ENCODE assay signal across 9 mouse cellular contexts in the genomic region with DNA sequence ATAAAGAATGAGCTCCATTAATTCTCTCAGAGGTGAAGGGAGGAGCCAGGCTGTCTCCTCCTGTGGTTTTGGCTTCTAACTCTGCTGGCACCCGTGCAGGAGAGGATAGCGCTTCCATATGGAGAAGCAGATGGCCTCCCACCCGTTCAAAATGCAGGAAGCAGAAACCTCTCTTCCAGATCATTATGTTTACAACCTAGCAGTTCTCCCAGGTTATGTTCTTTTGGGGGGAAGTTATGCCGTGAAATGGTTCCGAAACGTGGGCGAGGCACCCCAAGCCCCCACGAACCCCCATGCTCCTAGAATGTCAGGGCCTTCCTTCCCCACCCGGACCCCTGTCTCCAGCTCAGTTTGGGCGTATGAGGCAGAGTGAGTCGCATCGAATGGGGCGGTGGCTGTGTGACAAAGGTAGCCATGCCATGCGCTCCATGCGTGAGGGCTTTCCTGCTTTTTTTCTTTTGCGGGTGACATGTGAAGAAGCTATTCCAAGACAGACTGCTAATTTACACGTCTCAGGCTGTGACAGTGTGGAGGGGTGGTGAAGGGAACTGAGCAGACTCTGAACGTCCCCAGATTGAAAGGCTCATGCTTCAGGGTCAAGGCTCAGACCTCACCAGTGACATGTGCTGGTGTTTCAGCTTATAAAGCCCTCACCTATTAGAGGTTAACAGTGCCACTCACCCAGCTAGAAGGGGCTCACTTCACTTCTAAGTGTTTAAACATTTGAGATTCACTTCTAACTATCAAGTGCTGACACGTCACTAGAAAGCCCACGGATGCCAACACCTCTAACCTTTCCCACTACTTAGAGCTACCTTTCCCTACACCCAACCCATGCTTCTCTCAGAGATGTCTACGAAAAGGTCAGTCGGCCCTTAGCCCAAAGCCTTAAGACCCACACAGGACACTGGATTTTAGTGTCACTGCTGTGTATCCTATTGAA.
DNase-seq lines count a peak whose midpoint lies in the region; ATAC-seq lines count a peak whose summit lies in the region.
"Had no signal": no experiment of that assay in that cellular context is flagged by ENCODE, and none has a peak within 500 bp of the region (broad histone marks: within the 10 kb centered on the region; RNA-seq: fewer than 3 reads in every experiment).

No protein-coding gene starts in this region.

- no peak overlapping the region for H3K4me2 ChIP-seq in lung, embryonic 15.5 days
- H3K4me2 ChIP-seq in embryonic facial prominence, embryonic 12.5 days (replicated peaks): no peak overlapping the region
- H3K4me2 ChIP-seq: midbrain, embryonic 12.5 days had no signal

- H3K27me3 ChIP-seq in lung, embryonic 15.5 days: no peaks in the 10 kb centered on the region
- no peaks in the 10 kb centered on the region for H3K27me3 ChIP-seq in embryonic facial prominence, embryonic 12.5 days
- H3K27me3 ChIP-seq: midbrain, embryonic 12.5 days had no signal

- peaks cover 37% of the 10 kb centered on the region for H3K4me1 ChIP-seq in lung, embryonic 15.5 days
- peaks cover 37% of the 10 kb centered on the region for H3K4me1 ChIP-seq in embryonic facial prominence, embryonic 12.5 days
- H3K4me1 ChIP-seq: midbrain, embryonic 12.5 days had no signal

- no peaks in the 10 kb centered on the region for H3K36me3 ChIP-seq in lung, embryonic 15.5 days
- H3K36me3 ChIP-seq in embryonic facial prominence, embryonic 12.5 days: no peaks in the 10 kb centered on the region

- ATAC-seq in lung, embryonic 15.5 days (ENCODE audit: borderline replicate concordance, extremely low read depth, low FRiP score, low TSS enrichment): no peak; the same call in 1 of the 2 replicates
- ATAC-seq in embryonic facial prominence, embryonic 12.5 days (ENCODE audit: insufficient number of reproducible peaks, insufficient read depth, low FRiP score, low TSS enrichment): no peak

- peak overlapping the region; percentile 35; the same call in 1 of the 2 replicates for H3K27ac ChIP-seq in lung, embryonic 15.5 days
- H3K27ac ChIP-seq in embryonic facial prominence, embryonic 12.5 days: peak overlapping the region; percentile 63
- H3K27ac ChIP-seq: midbrain, embryonic 12.5 days had no signal

- DNase-seq in lung, postnatal 10 days: no peak
- peak; percentile 85 for DNase-seq in layer of hippocampus, adult 9-11 months
- peak; percentile 79 for DNase-seq in right cerebral cortex, postnatal 25 days
- DNase-seq in kidney, adult 9 months: no peak
- DNase-seq in spleen, postnatal 4 days (ENCODE audit: low spot score in 2 of 2): no peak
- no peak for DNase-seq in thymus, postnatal 0 days (ENCODE audit: low spot score)

- 64% methylated on average over 22 of the region's 22 CpGs for WGBS in lung, embryonic 15.5 days
- 69% methylated on average over 22 of the region's 22 CpGs for WGBS in embryonic facial prominence, embryonic 12.5 days

- no peak overlapping the region for H3K4me3 ChIP-seq in lung, embryonic 15.5 days
- H3K4me3 ChIP-seq in embryonic facial prominence, embryonic 12.5 days: no peak overlapping the region
- H3K4me3 ChIP-seq: midbrain, embryonic 12.5 days had no signal

- H3K9ac ChIP-seq in lung, embryonic 15.5 days: no peak overlapping the region
- no peak overlapping the region for H3K9ac ChIP-seq in embryonic facial prominence, embryonic 12.5 days
- H3K9ac ChIP-seq: midbrain, embryonic 12.5 days had no signal

- H3K9me3 ChIP-seq in lung, embryonic 15.5 days: no peaks in the 10 kb centered on the region
- no peaks in the 10 kb centered on the region for H3K9me3 ChIP-seq in embryonic facial prominence, embryonic 12.5 days
- H3K9me3 ChIP-seq: midbrain, embryonic 12.5 days had no signal

Comparison
In these comparisons a context has a peak if more than half of its experiments do, and no peak if none do; other contexts are left out.
1. DNase-seq: peak in layer of hippocampus, adult 9-11 months (single experiment) and right cerebral cortex, postnatal 25 days (single experiment); none in lung, postnatal 10 days (single experiment), kidney, adult 9 months (single experiment), spleen, postnatal 4 days (0 of 2) and thymus, postnatal 0 days (single experiment).